Mouse (Mus musculus) thymus, adult 2 months (tissue): ENCODE measurements at regions not wholly inside any gene's neighbourhood (a gene's known extent, or its start where the extent isn't known, plus 50 kb on each side); places are given as distances from the start of the nearest gene placed in this dataset.

Source experiments
- CTCF ChIP-seq: fragments of 200-500 bp; IDR thresholded peaks from 2 replicates; pipeline ENCODE4 v1.5.1; 2012; ENCODE audit warnings: mild to moderate bottlenecking, control low read depth, low read length, moderate library complexity, borderline replicate concordance; ENCODE audit not compliant: control insufficient read depth, poor library complexity, insufficient read depth; ENCODE audit errors: extremely low read depth
- POLR2A ChIP-seq: fragments of 200-500 bp; IDR thresholded peaks from 2 replicates; pipeline ENCODE4 v1.6.1; 2012; ENCODE audit warnings: mild to moderate bottlenecking, low read length, control low read depth, moderate library complexity; ENCODE audit not compliant: control insufficient read depth, poor library complexity, insufficient read depth; ENCODE audit errors: extremely low read depth

GRCm38 (mm10) chr2:74404493-74404892 lies 174.7 kb downstream of the Lnpk start:
- TF ChIP-seq CTCF = no peak
- no peak for TF ChIP-seq POLR2A
